Mouse (Mus musculus) forebrain, embryonic 10.5 days (tissue): ENCODE data around the gene Gamt. TPM values are rescaled to one million over a fixed set of nuclear protein-coding genes. Genes with fewer than 3 reads are reported as not detected.

ENCODE experiments used
- microRNA-seq: library from miRNA; unstranded; fragments of <30 nt; microRNA quantifications from one replicate; pipeline ENCODE4, GENCODE M21; 2017
- polyA plus RNA-seq: library from polyadenylated mRNA; unstranded; fragments of >200 nt; fragmentation: Nextera tagmentation; extraction: Ambion mirVana; gene quantifications from 2 replicates; pipeline ENCODE4 v1.2.1, GENCODE M21; 2016

Gamt gene
- polyA plus RNA-seq, 1 experiment from 2014 or later, result 18.3 TPM

Small RNA genes within 50 kb of the gene (microRNA-seq; reads per million reads assigned to microRNA genes)
- not detected for gene Mir6911

Other genes with a start within 250 kb of the Gamt start
- gene Arhgap45, start 244.4 kb downstream of the Gamt start, polyA plus RNA-seq, result 8.0 and 9.1 TPM in 2 replicates
- gene Polr2e, start 221.2 kb downstream of the Gamt start, polyA plus RNA-seq, result 279 and 286 TPM in 2 replicates
- 670 and 692 TPM in 2 replicates for gene Gpx4, start 213.8 kb downstream of the Gamt start, polyA plus RNA-seq
- gene Sbno2, start 155.4 kb downstream of the Gamt start, polyA plus RNA-seq, result 14.7 and 15.6 TPM in 2 replicates
- 14.4 and 18.1 TPM in 2 replicates for gene Stk11, start 145.2 kb downstream of the Gamt start, polyA plus RNA-seq
- 495 and 498 TPM in 2 replicates for gene Atp5d, start 122.4 kb downstream of the Gamt start, polyA plus RNA-seq
- gene Cbarp, start 120.2 kb downstream of the Gamt start, polyA plus RNA-seq, result 6.8 and 7.3 TPM in 2 replicates
- gene Midn, start 112.7 kb downstream of the Gamt start, polyA plus RNA-seq, result 19.1 and 19.8 TPM in 2 replicates
- gene Cirbp, start 95.0 kb downstream of the Gamt start, polyA plus RNA-seq, result 90.9 and 116 TPM in 2 replicates
- gene 1600002K03Rik, start 88.1 kb downstream of the Gamt start, polyA plus RNA-seq, result 9.8 and 10.7 TPM in 2 replicates
- 23.2 and 24.2 TPM in 2 replicates for gene Efna2, start 81.5 kb downstream of the Gamt start, polyA plus RNA-seq
- gene Mum1, start 34.6 kb downstream of the Gamt start, polyA plus RNA-seq, result 89.4 and 98.3 TPM in 2 replicates
- 309 and 314 TPM in 2 replicates for gene Ndufs7, start 11.9 kb downstream of the Gamt start, polyA plus RNA-seq
- gene Dazap1, start 474 bp upstream of the Gamt start, polyA plus RNA-seq, result 48.2 and 52.3 TPM in 2 replicates
- gene Rps15, start 31.4 kb upstream of the Gamt start, polyA plus RNA-seq, result 1,138 and 1,144 TPM in 2 replicates
- 19.4 and 27.0 TPM in 2 replicates for gene Apc2, start 35.0 kb upstream of the Gamt start, polyA plus RNA-seq
- gene 2310011J03Rik, start 59.5 kb upstream of the Gamt start, polyA plus RNA-seq, result 56.4 and 60.2 TPM in 2 replicates
- gene Pcsk4, start 68.5 kb upstream of the Gamt start, polyA plus RNA-seq, result 5.7 and 6.7 TPM in 2 replicates
- 7.7 and 9.1 TPM in 2 replicates for gene Reep6, start 68.9 kb upstream of the Gamt start, polyA plus RNA-seq
- 0.27 and 0.54 TPM in 2 replicates for gene Adamtsl5, start 87.4 kb upstream of the Gamt start, polyA plus RNA-seq
- gene Plk5, start 95.4 kb upstream of the Gamt start, polyA plus RNA-seq, result 0.43 and 0.71 TPM in 2 replicates
- gene Mex3d, start 126.6 kb upstream of the Gamt start, polyA plus RNA-seq, result 6.8 and 7.0 TPM in 2 replicates
- 343 and 346 TPM in 2 replicates for gene Mbd3, start 138.5 kb upstream of the Gamt start, polyA plus RNA-seq
- 625 and 631 TPM in 2 replicates for gene Uqcr11, start 145.8 kb upstream of the Gamt start, polyA plus RNA-seq
- gene Tcf3, start 172.6 kb upstream of the Gamt start, polyA plus RNA-seq, result 191 and 199 TPM in 2 replicates
- 0.05 and 0.07 TPM in 2 replicates for gene Onecut3, start 233.8 kb upstream of the Gamt start, polyA plus RNA-seq